Mouse (Mus musculus) thymus, adult 2 months (tissue): ENCODE measurements around the gene Shisal2a.

Experiments used
- CTCF ChIP-seq: fragments of 200-500 bp; IDR thresholded peaks from 2 replicates; pipeline ENCODE4 v1.5.1; 2012; ENCODE audit warnings: mild to moderate bottlenecking, control low read depth, low read length, moderate library complexity, borderline replicate concordance; ENCODE audit not compliant: control insufficient read depth, poor library complexity, insufficient read depth; ENCODE audit errors: extremely low read depth
- POLR2A ChIP-seq: fragments of 200-500 bp; IDR thresholded peaks from 2 replicates; pipeline ENCODE4 v1.6.1; 2012; ENCODE audit warnings: mild to moderate bottlenecking, low read length, control low read depth, moderate library complexity; ENCODE audit not compliant: control insufficient read depth, poor library complexity, insufficient read depth; ENCODE audit errors: extremely low read depth

DNA sequence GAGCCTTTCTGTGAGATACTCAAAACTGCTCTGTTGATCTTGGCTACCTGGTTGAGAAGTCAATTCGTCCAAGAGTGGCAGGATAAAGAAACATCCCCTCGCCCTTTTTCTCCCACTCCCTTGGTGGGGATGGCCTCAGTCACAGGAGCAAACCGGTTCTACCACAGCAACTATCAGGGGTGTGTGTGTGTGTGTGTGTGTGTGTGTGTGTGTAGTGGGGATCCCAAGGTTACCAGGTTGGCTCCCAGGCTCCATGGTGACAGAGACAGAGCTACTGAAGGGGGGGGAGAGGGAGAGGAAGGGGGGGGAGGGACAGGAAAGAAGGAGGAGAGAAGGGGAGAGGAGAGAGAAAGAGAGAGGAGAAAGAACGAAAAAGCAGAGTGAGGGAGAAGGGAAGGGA, 4.0 kb upstream of the Shisal2a start:
- TF ChIP-seq POLR2A (no peak), CTCF (no peak)
